Mouse (Mus musculus): ENCODE data around the gene Dnal4.

GRCm38 (mm10) chr15:79818325-79818724 lies 40.7 kb upstream of the Dnal4 start:
- TF ChIP-seq CTCF (IDR thresholded peaks at IDR 0.05; ENCODE audit: low read depth): peak; percentile 45
- TF ChIP-seq EP300 (IDR thresholded peaks at IDR 0.05; ENCODE audit: low read depth): no peak
